Mouse (Mus musculus): ENCODE measurements around the gene Mamdc4. TPM values are rescaled to one million over a fixed set of nuclear protein-coding genes. Genes with fewer than 3 reads are reported as not detected.

Gene Mamdc4
- polyA plus RNA-seq (2014; fragmentation: Nextera tagmentation; extraction: Ambion mirVana): 3.2 and 5.5 TPM in 2 replicates

- Histone ChIP-seq H3K27me3 (ENCODE audit: control insufficient read depth, insufficient read depth, low read length) (peaks cover 41% of the 10 kb centered on the region), H3K4me2 (peak within 1 kb of the TSS; percentile 83), H3K4me3 (ENCODE audit: low read depth, low read length) (peak within 1 kb of the TSS; percentile 60), H3K9ac (ENCODE audit: low read depth, low read length) (peak within 1 kb of the TSS; percentile 74), H3K4me1 (ENCODE audit: control insufficient read depth, insufficient read depth, low read length) (peaks cover 45% of the 10 kb centered on the region), H3K9me3 (replicated peaks; ENCODE audit: control insufficient read depth, low read length) (no peaks in the 10 kb centered on the region), H3K27ac (ENCODE audit: low read depth, low read length) (peak within 1 kb of the TSS; percentile 82), H3K36me3 (ENCODE audit: control insufficient read depth, insufficient read depth, low read length) (0 out of 2 replicates have a peak, but pooled peaks cover under 1% of the 10 kb centered on the region)
- under 1% methylated on average over 41 of the region's 45 CpGs for WGBS (ENCODE audit: insufficient replicate concordance)
- peak; percentile 93 for ATAC-seq (replicated peaks; ENCODE audit: insufficient number of reproducible peaks, low FRiP score, low TSS enrichment)
Observed at GRCm38 (mm10) chr2:25574579-25575431, at the start of gene Mamdc4, which contains the start of gene Phpt1. Mamdc4 (minus strand) TSS chr2:25574845. Phpt1 (minus strand) TSS chr2:25575224.

GRCm38 (mm10) chr2:25621229-25622200, 46.9 kb upstream of the Mamdc4 start, which contains the start of gene Tmem141:
Tmem141 (minus strand) TSS chr2:25622005.
- H3K4me1 ChIP-seq (ENCODE audit: control insufficient read depth, insufficient read depth, low read length): peaks cover 3% of the 10 kb centered on the region
- H3K4me2 ChIP-seq: peak within 1 kb of the TSS; percentile 88
- peak within 1 kb of the TSS; percentile 76 for H3K9ac ChIP-seq (ENCODE audit: low read depth, low read length)
- no peaks in the 10 kb centered on the region for H3K9me3 ChIP-seq (replicated peaks; ENCODE audit: control insufficient read depth, low read length)
- no peaks in the 10 kb centered on the region for H3K36me3 ChIP-seq (ENCODE audit: control insufficient read depth, insufficient read depth, low read length)
- no peak within 1 kb of the TSS for H3K27ac ChIP-seq (ENCODE audit: low read depth, low read length)
- peak; percentile 84 for ATAC-seq (replicated peaks; ENCODE audit: insufficient number of reproducible peaks, low FRiP score, low TSS enrichment)
- peaks cover 28% of the 10 kb centered on the region for H3K27me3 ChIP-seq (ENCODE audit: control insufficient read depth, insufficient read depth, low read length)
- 7% methylated on average over 34 of the region's 34 CpGs for WGBS (ENCODE audit: insufficient replicate concordance)
- H3K4me3 ChIP-seq (ENCODE audit: low read depth, low read length): peak within 1 kb of the TSS; percentile 50

GRCm38 (mm10) chr2:25620852-25621228, 46.2 kb upstream of the Mamdc4 start:
- Histone ChIP-seq H3K27ac (ENCODE audit: low read depth, low read length) (no peak overlapping the region), H3K4me2 (no peak overlapping the region), H3K9me3 (replicated peaks; ENCODE audit: control insufficient read depth, low read length) (no peaks in the 10 kb centered on the region), H3K9ac (ENCODE audit: low read depth, low read length) (no peak overlapping the region), H3K4me3 (ENCODE audit: low read depth, low read length) (no peak overlapping the region), H3K36me3 (ENCODE audit: control insufficient read depth, insufficient read depth, low read length) (no peaks in the 10 kb centered on the region), H3K27me3 (ENCODE audit: control insufficient read depth, insufficient read depth, low read length) (peaks cover 34% of the 10 kb centered on the region), H3K4me1 (ENCODE audit: control insufficient read depth, insufficient read depth, low read length) (peaks cover 7% of the 10 kb centered on the region)
- no peak for ATAC-seq (replicated peaks; ENCODE audit: insufficient number of reproducible peaks, low FRiP score, low TSS enrichment)
- 86% methylated on average over 4 of the region's 4 CpGs for WGBS (ENCODE audit: insufficient replicate concordance)

- H3K27ac ChIP-seq (ENCODE audit: low read depth, low read length): no peak overlapping the region
- WGBS (ENCODE audit: insufficient replicate concordance): 81% methylated on average over 6 of the region's 6 CpGs
- H3K4me3 ChIP-seq (ENCODE audit: low read depth, low read length): no peak overlapping the region
- no peaks in the 10 kb centered on the region for H3K36me3 ChIP-seq (ENCODE audit: control insufficient read depth, insufficient read depth, low read length)
- no peak for ATAC-seq (replicated peaks; ENCODE audit: insufficient number of reproducible peaks, low FRiP score, low TSS enrichment)
- peaks cover 7% of the 10 kb centered on the region for H3K4me1 ChIP-seq (ENCODE audit: control insufficient read depth, insufficient read depth, low read length)
- H3K9ac ChIP-seq (ENCODE audit: low read depth, low read length): no peak overlapping the region
- H3K4me2 ChIP-seq: no peak overlapping the region
- peaks cover 39% of the 10 kb centered on the region for H3K27me3 ChIP-seq (ENCODE audit: control insufficient read depth, insufficient read depth, low read length)
- no peaks in the 10 kb centered on the region for H3K9me3 ChIP-seq (replicated peaks; ENCODE audit: control insufficient read depth, low read length)
Observed at GRCm38 (mm10) chr2:25620386-25620785, 45.7 kb upstream of the Mamdc4 start.

GRCm38 (mm10) chr2:25617578-25617977, 42.9 kb upstream of the Mamdc4 start, which contains the start of gene Ccdc183:
Ccdc183 (minus strand) TSS chr2:25617678.
- Histone ChIP-seq H3K4me3 (ENCODE audit: low read depth, low read length) (0 out of 2 replicates have a peak within 1 kb of the TSS, but pooled peaks have one; percentile 17), H3K9ac (ENCODE audit: low read depth, low read length) (no peak within 1 kb of the TSS), H3K36me3 (ENCODE audit: control insufficient read depth, insufficient read depth, low read length) (no peaks in the 10 kb centered on the region), H3K27ac (ENCODE audit: low read depth, low read length) (no peak within 1 kb of the TSS), H3K4me2 (peak within 1 kb of the TSS; percentile 6; the same call in 1 of the 2 replicates), H3K4me1 (ENCODE audit: control insufficient read depth, insufficient read depth, low read length) (peaks cover 7% of the 10 kb centered on the region), H3K27me3 (ENCODE audit: control insufficient read depth, insufficient read depth, low read length) (peaks cover 63% of the 10 kb centered on the region), H3K9me3 (replicated peaks; ENCODE audit: control insufficient read depth, low read length) (no peaks in the 10 kb centered on the region)
- WGBS (ENCODE audit: insufficient replicate concordance): 67% methylated on average over 3 of the region's 3 CpGs
- no peak for ATAC-seq (replicated peaks; ENCODE audit: insufficient number of reproducible peaks, low FRiP score, low TSS enrichment)

- no peak overlapping the region for H3K9ac ChIP-seq (ENCODE audit: low read depth, low read length)
- H3K4me2 ChIP-seq: peak overlapping the region; percentile 6; the same call in 1 of the 2 replicates
- H3K27me3 ChIP-seq (ENCODE audit: control insufficient read depth, insufficient read depth, low read length): peaks cover 66% of the 10 kb centered on the region
- WGBS (ENCODE audit: insufficient replicate concordance): 15% methylated on average over 22 of the region's 22 CpGs
- no peak overlapping the region for H3K27ac ChIP-seq (ENCODE audit: low read depth, low read length)
- no peaks in the 10 kb centered on the region for H3K9me3 ChIP-seq (replicated peaks; ENCODE audit: control insufficient read depth, low read length)
- no peaks in the 10 kb centered on the region for H3K36me3 ChIP-seq (ENCODE audit: control insufficient read depth, insufficient read depth, low read length)
- 0 out of 2 replicates have a peak overlapping the region, but pooled peaks have one; percentile 17 for H3K4me3 ChIP-seq (ENCODE audit: low read depth, low read length)
- ATAC-seq (replicated peaks; ENCODE audit: insufficient number of reproducible peaks, low FRiP score, low TSS enrichment): no peak
- peaks cover 6% of the 10 kb centered on the region for H3K4me1 ChIP-seq (ENCODE audit: control insufficient read depth, insufficient read depth, low read length)
Observed at GRCm38 (mm10) chr2:25616398-25616797, 41.8 kb upstream of the Mamdc4 start.

GRCm38 (mm10) chr2:25608671-25609070, 34.0 kb upstream of the Mamdc4 start:
- Histone ChIP-seq H3K27ac (ENCODE audit: low read depth, low read length) (no peak overlapping the region), H3K9me3 (replicated peaks; ENCODE audit: control insufficient read depth, low read length) (no peaks in the 10 kb centered on the region), H3K4me2 (peak overlapping the region; percentile 73), H3K36me3 (ENCODE audit: control insufficient read depth, insufficient read depth, low read length) (no peaks in the 10 kb centered on the region), H3K27me3 (ENCODE audit: control insufficient read depth, insufficient read depth, low read length) (peaks cover 19% of the 10 kb centered on the region), H3K9ac (ENCODE audit: low read depth, low read length) (peak overlapping the region; percentile 98), H3K4me3 (ENCODE audit: low read depth, low read length) (peak overlapping the region; percentile 99), H3K4me1 (ENCODE audit: control insufficient read depth, insufficient read depth, low read length) (peaks cover 10% of the 10 kb centered on the region; the same call in 1 of the 2 replicates)
- 70% methylated on average over 10 of the region's 10 CpGs for WGBS (ENCODE audit: insufficient replicate concordance)
- no peak for ATAC-seq (replicated peaks; ENCODE audit: insufficient number of reproducible peaks, low FRiP score, low TSS enrichment)
